Mouse (Mus musculus): ENCODE measurements at regions not wholly inside any gene's neighbourhood (a gene's known extent, or its start where the extent isn't known, plus 50 kb on each side); places are given as distances from the start of the nearest gene placed in this dataset.
A peak's percentile ranks its signal among the peaks of the same experiment; 100 is the strongest.
"Not testable (repeated sequence)": the region's sequence is repeated elsewhere in the genome, so short reads cannot be mapped to it uniquely, and the experiment has no call there.

GRCm38 (mm10) chr8:35087070-35087469 lies 678.5 kb upstream of the Gm19410 start:
- H3K27ac ChIP-seq: no peak overlapping the region
- peaks cover 9% of the 10 kb centered on the region; the same call in 1 of the 2 replicates for H3K4me1 ChIP-seq (replicated peaks; ENCODE audit: control insufficient read depth, insufficient read depth, low read length)
- no peak overlapping the region for H3K4me3 ChIP-seq (replicated peaks; ENCODE audit: low read length)
- no peak for DNase-seq (ENCODE audit: low spot score)
- H3K4me2 ChIP-seq (replicated peaks): no peak overlapping the region
- H3K9ac ChIP-seq: no peak overlapping the region
- H3K9me3 ChIP-seq (ENCODE audit: control insufficient read depth, low read length): no peaks in the 10 kb centered on the region
- no peaks in the 10 kb centered on the region for H3K36me3 ChIP-seq (replicated peaks; ENCODE audit: control insufficient read depth, insufficient read depth)
- WGBS: 96% methylated on average over 2 of the region's 2 CpGs
- ATAC-seq (ENCODE audit: low FRiP score): no peak
- H3K27me3 ChIP-seq (ENCODE audit: control insufficient read depth, insufficient read depth, low read length): no peaks in the 10 kb centered on the region

GRCm38 (mm10) chr8:35088380-35089244 lies 677.0 kb upstream of the Gm19410 start:
- WGBS: 50% methylated on average over 18 of the region's 18 CpGs
- ATAC-seq (ENCODE audit: low FRiP score) (peak; percentile 27; the same call in 1 of the 2 replicates), DNase-seq (ENCODE audit: low spot score) (no peak)

GRCm38 (mm10) chr8:35089519-35089918 lies 676.1 kb upstream of the Gm19410 start:
- Histone ChIP-seq H3K9ac (no peak overlapping the region), H3K4me2 (replicated peaks) (no peak overlapping the region), H3K36me3 (replicated peaks; ENCODE audit: control insufficient read depth, insufficient read depth) (no peaks in the 10 kb centered on the region), H3K4me3 (replicated peaks; ENCODE audit: low read length) (no peak overlapping the region), H3K4me1 (replicated peaks; ENCODE audit: control insufficient read depth, insufficient read depth, low read length) (peaks cover 9% of the 10 kb centered on the region; the same call in 1 of the 2 replicates), H3K27me3 (ENCODE audit: control insufficient read depth, insufficient read depth, low read length) (no peaks in the 10 kb centered on the region), H3K9me3 (ENCODE audit: control insufficient read depth, low read length) (no peaks in the 10 kb centered on the region), H3K27ac (no peak overlapping the region)
- 88% methylated on average over 8 of the region's 8 CpGs for WGBS
- ATAC-seq (ENCODE audit: low FRiP score) (no peak), DNase-seq (ENCODE audit: low spot score) (no peak)

More at GRCm38 (mm10) chr8:35088380-35089244, 677.0 kb upstream of the Gm19410 start:
- Histone ChIP-seq H3K9me3 (ENCODE audit: control insufficient read depth, low read length) (no peaks in the 10 kb centered on the region), H3K4me1 (replicated peaks; ENCODE audit: control insufficient read depth, insufficient read depth, low read length) (peaks cover 9% of the 10 kb centered on the region; the same call in 1 of the 2 replicates), H3K4me2 (replicated peaks) (no peak overlapping the region), H3K36me3 (replicated peaks; ENCODE audit: control insufficient read depth, insufficient read depth) (no peaks in the 10 kb centered on the region), H3K4me3 (replicated peaks; ENCODE audit: low read length) (no peak overlapping the region), H3K27ac (peak overlapping the region; percentile 38; the same call in 1 of the 2 replicates), H3K27me3 (ENCODE audit: control insufficient read depth, insufficient read depth, low read length) (no peaks in the 10 kb centered on the region), H3K9ac (no peak overlapping the region)

- no peak for DNase-seq (ENCODE audit: low spot score)
- H3K9me3 ChIP-seq (ENCODE audit: control insufficient read depth, low read length): no peaks in the 10 kb centered on the region
- no peak overlapping the region for H3K4me2 ChIP-seq (replicated peaks)
- H3K27ac ChIP-seq: no peak overlapping the region
- H3K36me3 ChIP-seq (replicated peaks; ENCODE audit: control insufficient read depth, insufficient read depth): no peaks in the 10 kb centered on the region
- H3K9ac ChIP-seq: no peak overlapping the region
- 78% methylated on average over 5 of the region's 5 CpGs for WGBS
- H3K27me3 ChIP-seq (ENCODE audit: control insufficient read depth, insufficient read depth, low read length): no peaks in the 10 kb centered on the region
- no peaks in the 10 kb centered on the region for H3K4me1 ChIP-seq (replicated peaks; ENCODE audit: control insufficient read depth, insufficient read depth, low read length)
- no peak for ATAC-seq (ENCODE audit: low FRiP score)
- no peak overlapping the region for H3K4me3 ChIP-seq (replicated peaks; ENCODE audit: low read length)
These were observed 663.9 kb upstream of the Gm19410 start for GRCm38 (mm10) chr8:35101701-35102100.

- WGBS: 95% methylated on average over 3 of the region's 3 CpGs
- H3K9ac ChIP-seq; H3K4me2 ChIP-seq (replicated peaks); H3K27me3 ChIP-seq (ENCODE audit: control insufficient read depth, insufficient read depth, low read length); ATAC-seq (ENCODE audit: low FRiP score); DNase-seq (ENCODE audit: low spot score); H3K27ac ChIP-seq; H3K4me1 ChIP-seq (replicated peaks; ENCODE audit: control insufficient read depth, insufficient read depth, low read length); H3K36me3 ChIP-seq (replicated peaks; ENCODE audit: control insufficient read depth, insufficient read depth); H3K9me3 ChIP-seq (ENCODE audit: control insufficient read depth, low read length); H3K4me3 ChIP-seq (replicated peaks; ENCODE audit: low read length): not testable (repeated sequence)
These were observed 663.5 kb upstream of the Gm19410 start for GRCm38 (mm10) chr8:35102102-35102501.

- not testable (repeated sequence) for H3K36me3 ChIP-seq (replicated peaks; ENCODE audit: control insufficient read depth, insufficient read depth); ATAC-seq (ENCODE audit: low FRiP score); H3K4me1 ChIP-seq (replicated peaks; ENCODE audit: control insufficient read depth, insufficient read depth, low read length); H3K4me3 ChIP-seq (replicated peaks; ENCODE audit: low read length); H3K4me2 ChIP-seq (replicated peaks); H3K9ac ChIP-seq; H3K27me3 ChIP-seq (ENCODE audit: control insufficient read depth, insufficient read depth, low read length); DNase-seq (ENCODE audit: low spot score); H3K27ac ChIP-seq; H3K9me3 ChIP-seq (ENCODE audit: control insufficient read depth, low read length)
These were observed 661.1 kb upstream of the Gm19410 start for GRCm38 (mm10) chr8:35104465-35104876.

- H3K4me1 ChIP-seq (replicated peaks; ENCODE audit: control insufficient read depth, insufficient read depth, low read length): no peaks in the 10 kb centered on the region
- H3K36me3 ChIP-seq (replicated peaks; ENCODE audit: control insufficient read depth, insufficient read depth): no peaks in the 10 kb centered on the region
- H3K4me2 ChIP-seq (replicated peaks): no peak overlapping the region
- no peak overlapping the region for H3K27ac ChIP-seq
- H3K9ac ChIP-seq: no peak overlapping the region
- no peaks in the 10 kb centered on the region for H3K27me3 ChIP-seq (ENCODE audit: control insufficient read depth, insufficient read depth, low read length)
- DNase-seq (ENCODE audit: low spot score) (no peak), ATAC-seq (ENCODE audit: low FRiP score) (no peak)
- H3K9me3 ChIP-seq (ENCODE audit: control insufficient read depth, low read length): no peaks in the 10 kb centered on the region
- WGBS: 86% methylated on average over 27 of the region's 27 CpGs
- no peak overlapping the region for H3K4me3 ChIP-seq (replicated peaks; ENCODE audit: low read length)
These were observed 655.9 kb upstream of the Gm19410 start for GRCm38 (mm10) chr8:35109506-35110217.

GRCm38 (mm10) chr8:35110286-35110685 lies 655.3 kb upstream of the Gm19410 start:
- no peak overlapping the region for H3K4me3 ChIP-seq (replicated peaks; ENCODE audit: low read length)
- no peak overlapping the region for H3K9ac ChIP-seq
- H3K36me3 ChIP-seq (replicated peaks; ENCODE audit: control insufficient read depth, insufficient read depth): no peaks in the 10 kb centered on the region
- no peaks in the 10 kb centered on the region for H3K4me1 ChIP-seq (replicated peaks; ENCODE audit: control insufficient read depth, insufficient read depth, low read length)
- no peaks in the 10 kb centered on the region for H3K9me3 ChIP-seq (ENCODE audit: control insufficient read depth, low read length)
- DNase-seq (ENCODE audit: low spot score) (no peak), ATAC-seq (ENCODE audit: low FRiP score) (no peak)
- WGBS: 98% methylated on average over 8 of the region's 8 CpGs
- H3K27ac ChIP-seq: no peak overlapping the region
- no peaks in the 10 kb centered on the region for H3K27me3 ChIP-seq (ENCODE audit: control insufficient read depth, insufficient read depth, low read length)
- no peak overlapping the region for H3K4me2 ChIP-seq (replicated peaks)

GRCm38 (mm10) chr8:35111130-35111529 lies 654.5 kb upstream of the Gm19410 start:
- Histone ChIP-seq H3K4me3 (replicated peaks; ENCODE audit: low read length) (no peak overlapping the region), H3K9me3 (ENCODE audit: control insufficient read depth, low read length) (no peaks in the 10 kb centered on the region), H3K36me3 (replicated peaks; ENCODE audit: control insufficient read depth, insufficient read depth) (no peaks in the 10 kb centered on the region), H3K4me2 (replicated peaks) (no peak overlapping the region), H3K4me1 (replicated peaks; ENCODE audit: control insufficient read depth, insufficient read depth, low read length) (no peaks in the 10 kb centered on the region), H3K9ac (no peak overlapping the region), H3K27me3 (ENCODE audit: control insufficient read depth, insufficient read depth, low read length) (no peaks in the 10 kb centered on the region), H3K27ac (no peak overlapping the region)
- ATAC-seq (ENCODE audit: low FRiP score): no peak
- DNase-seq (ENCODE audit: low spot score): no peak
- WGBS: 57% methylated on average over 7 of the region's 7 CpGs
